In genomic region chr1:53296581-53297383, GRCm38 (mm10) we compare ENCODE assay signal across 8 mouse cellular contexts. TPM values are rescaled to one million over a fixed set of nuclear protein-coding genes. Genes with fewer than 3 reads are reported as not detected.
DNase-seq lines count a peak whose midpoint lies in the region; ATAC-seq lines count a peak whose summit lies in the region.

Pms1 (minus strand) TSS chr1:53297018.
Ormdl1 (plus strand) TSS chr1:53297095.
Gm28778 (plus strand) TSS chr1:53297111.

- ATAC-seq in megakaryocyte progenitor cell, adult 5-6 weeks (replicated peaks; ENCODE audit: poor library complexity): peak; percentile 97

- DNase-seq in adipocyte (ENCODE audit: low spot score): peak; percentile 93
- peak; percentile 95 for DNase-seq in embryo, embryonic 10 days (ENCODE audit: low spot score)
- peak; percentile 95 for DNase-seq in gastrocnemius, postnatal 10 days
- DNase-seq in induced T-regulatory cell, adult 2 months (ENCODE audit: low read depth): peak; percentile 93
- DNase-seq in left cerebral cortex, adult 9 months (ENCODE audit: low spot score in 2 of 2): peak; percentile 83 to 97
- DNase-seq in right cerebral cortex, postnatal 14 days: peak; percentile 93
- peak; percentile 93 to 95 for DNase-seq in urinary bladder, postnatal 36 days (ENCODE audit: low spot score in 2 of 2)

RNA-seq across cellular contexts. Expression of gene Pms1, which starts in this region (rescaled TPM):
- total RNA-seq in gastrocnemius, postnatal 10 days (2021): 1 to 10 TPM; 5.8 to 6.7 TPM
- total RNA-seq in megakaryocyte progenitor cell, adult 5-6 weeks (2015): 12.3 and 14.3 TPM in 2 replicates
- total RNA-seq in megakaryocyte progenitor cell, adult 5-6 weeks (2017): 14.0 and 16.3 TPM in 2 replicates

RNA-seq across cellular contexts. Expression of gene Ormdl1, which starts in this region (rescaled TPM):
- total RNA-seq in gastrocnemius, postnatal 10 days (2021): 1 to 10 TPM; 4.5 to 4.7 TPM
- 28.1 and 29.8 TPM in 2 replicates for total RNA-seq in megakaryocyte progenitor cell, adult 5-6 weeks (2015)
- 27.3 and 29.8 TPM in 2 replicates for total RNA-seq in megakaryocyte progenitor cell, adult 5-6 weeks (2017)

RNA-seq across cellular contexts. Expression of gene Gm28778, which starts in this region (rescaled TPM):
- total RNA-seq in gastrocnemius, postnatal 10 days (2021): under 1 TPM in 1 of 2 experiments, not detected in 1; 0.52 TPM
- not detected in 2 replicates for total RNA-seq in megakaryocyte progenitor cell, adult 5-6 weeks (2015)
- not detected in 2 replicates for total RNA-seq in megakaryocyte progenitor cell, adult 5-6 weeks (2017)

Comparison
In these comparisons a context has a peak if more than half of its experiments do, and no peak if none do; other contexts are left out.
1. Peak in every context shown above with its lines: DNase-seq and ATAC-seq.
2. RNA of gene Ormdl1 (total RNA-seq): 27.3 to 29.8 TPM in megakaryocyte progenitor cell, adult 5-6 weeks; 4.5 to 4.7 TPM in gastrocnemius, postnatal 10 days; every median in the first group is over 4 times any median in the second.